Mouse (Mus musculus) intestine, embryonic 14.5 days (tissue): ENCODE measurements around the gene Tial1. TPM values are rescaled to one million over a fixed set of nuclear protein-coding genes. Genes with fewer than 3 reads are reported as not detected.

Source experiments
- ATAC-seq: fragments of 200-750 bp; cut with Nextera tagmentation; replicated peaks from 2 replicates; pipeline ENCODE4 v1.8.0; 2017; ENCODE audit warnings: low read depth, moderate number of reproducible peaks, moderate TSS enrichment, moderate library complexity; ENCODE audit not compliant: low FRiP score, low TSS enrichment
- DNase-seq: peaks from one replicate; pipeline ENCODE4 v3.0.0-alpha.2; 2018; ENCODE audit warnings: low spot score
- H3K27ac ChIP-seq: fragments of 300-500 bp; sonication (generic); 2 replicates; pipeline ENCODE4 v1.5.1; 2014; ENCODE audit warnings: low read depth, mild to moderate bottlenecking, control low read depth
- H3K27me3 ChIP-seq: fragments of 300-500 bp; sonication (generic); replicated peaks from 2 replicates; pipeline ENCODE4 v1.6.1; 2014; ENCODE audit warnings: low read length, control low read depth; ENCODE audit not compliant: control insufficient read depth, insufficient read depth
- H3K36me3 ChIP-seq: fragments of 300-500 bp; sonication (generic); 2 replicates; pipeline ENCODE4 v1.6.1; 2014; ENCODE audit warnings: low read length, control low read depth; ENCODE audit not compliant: control insufficient read depth, insufficient read depth
- H3K4me1 ChIP-seq: fragments of 300-500 bp; sonication (generic); replicated peaks from 2 replicates; pipeline ENCODE4 v1.6.1; 2014; ENCODE audit warnings: low read length, control low read depth, mixed read lengths; ENCODE audit not compliant: control insufficient read depth, insufficient read depth
- H3K4me2 ChIP-seq: fragments of 300-500 bp; sonication (generic); 2 replicates; pipeline ENCODE4 v1.6.1; 2014; ENCODE audit warnings: low read length
- H3K4me3 ChIP-seq: fragments of 300-500 bp; sonication (generic); 2 replicates; pipeline ENCODE4 v1.5.1; 2014; ENCODE audit warnings: low read depth, low read length, control low read depth, mixed read lengths
- H3K9ac ChIP-seq: fragments of 300-500 bp; sonication (generic); 2 replicates; pipeline ENCODE4 v1.6.1; 2014; ENCODE audit warnings: mild to moderate bottlenecking, low read length
- H3K9me3 ChIP-seq: fragments of 300-500 bp; sonication (generic); 2 replicates; pipeline ENCODE4 v1.6.1; 2016; ENCODE audit warnings: low read length, control low read depth; ENCODE audit not compliant: control insufficient read depth
- WGBS: fragments of 180-500 bp; shearing (Covaris S2); extraction: QIAGEN DNeasy Blood & Tissue Kit; methylation state at CpG from one replicate; pipeline ENCODE4 v1.1.7; 2014; 5-methylcytosine and 5-hydroxymethylcytosine counted together
- polyA plus RNA-seq: library from polyadenylated mRNA; unstranded; fragments of >200 nt; fragmentation: Nextera tagmentation; extraction: Ambion mirVana; gene quantifications from 2 replicates; pipeline ENCODE4 v1.2.1, GENCODE M21; 2014

Tial1 gene
- 35.8 and 38.1 TPM in 2 replicates for polyA plus RNA-seq

DNA sequence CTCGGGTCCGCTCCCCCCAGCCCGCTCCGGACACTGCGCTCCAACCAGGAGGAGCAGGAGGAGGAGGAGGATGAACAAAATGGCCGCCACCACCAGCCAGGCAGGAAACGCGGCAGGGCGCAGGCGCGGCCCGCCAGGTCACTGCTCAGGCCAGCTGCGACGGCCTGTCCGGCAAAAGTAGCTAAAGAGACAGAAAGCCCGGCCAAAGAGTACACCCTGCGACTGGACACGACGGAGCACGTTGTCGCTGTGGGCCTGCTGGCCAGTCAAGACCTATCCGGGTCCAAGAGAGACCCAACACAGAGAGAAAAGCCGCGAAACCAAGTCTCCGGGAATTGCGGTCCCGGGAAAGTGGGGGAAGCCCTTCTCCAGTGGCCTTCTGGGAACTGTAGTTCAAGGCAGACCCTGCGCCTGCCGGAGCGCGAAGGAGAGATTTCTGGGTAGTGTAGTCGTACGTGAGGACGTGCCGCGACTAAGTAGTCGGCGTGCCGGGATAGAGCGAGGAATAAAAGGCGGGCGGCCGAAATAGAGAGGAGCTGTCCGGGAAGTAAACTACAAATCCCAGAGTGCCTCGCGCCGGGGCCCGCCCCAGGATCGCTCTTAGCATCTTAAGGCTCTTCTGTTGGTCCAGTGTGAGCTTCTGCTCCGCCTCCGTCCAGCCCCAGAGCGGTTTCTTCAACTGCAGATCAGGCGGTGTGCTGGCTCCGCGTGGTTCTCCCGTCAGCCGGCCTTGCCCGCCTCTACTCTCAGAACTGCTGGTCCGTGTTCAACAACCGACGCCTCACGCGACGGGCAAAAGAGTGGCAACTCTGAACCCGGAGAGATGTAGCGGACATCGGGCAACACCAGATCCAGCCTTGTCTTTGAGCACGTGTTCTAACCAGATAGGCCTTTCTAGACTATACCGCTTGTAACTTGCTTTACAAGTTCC, at the start of gene Tial1:
TSS of gene Tial1 (minus strand) at position 433 of the 931 bp plus-strand sequence.
- peak within 1 kb of the TSS; percentile 95 for H3K27ac ChIP-seq
- peaks cover 12% of the 10 kb centered on the region; the same call in 1 of the 2 replicates for H3K4me1 ChIP-seq
- no peaks in the 10 kb centered on the region for H3K27me3 ChIP-seq
- peak within 1 kb of the TSS; percentile 90 for H3K4me2 ChIP-seq
- peak within 1 kb of the TSS; percentile 96 for H3K4me3 ChIP-seq
- under 1% methylated on average over 69 of the region's 69 CpGs for WGBS
- ATAC-seq (peak; percentile 99), DNase-seq (peak; percentile 98)
- H3K9ac ChIP-seq = peak within 1 kb of the TSS; percentile 85
- no peaks in the 10 kb centered on the region for H3K36me3 ChIP-seq
- no peaks in the 10 kb centered on the region for H3K9me3 ChIP-seq

DNA sequence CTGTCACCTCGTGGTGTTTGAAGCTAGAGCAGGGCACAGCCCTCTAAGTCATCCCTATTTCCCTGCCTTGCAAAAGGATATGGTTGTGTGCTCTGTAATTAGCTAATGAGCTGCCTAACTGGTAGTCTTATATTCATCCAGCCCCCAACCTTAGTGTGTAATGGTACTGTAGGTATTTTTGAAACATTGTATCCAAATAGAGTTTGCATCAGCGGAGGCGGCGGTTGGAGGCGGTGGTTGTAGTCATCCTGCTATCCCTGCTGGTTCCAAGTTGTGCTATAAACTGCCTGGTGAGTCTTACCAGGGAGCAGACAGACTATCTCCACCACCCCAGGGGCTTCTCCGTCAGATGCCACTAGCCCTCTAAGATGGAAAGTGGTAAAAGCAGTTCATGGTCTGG, 42.6 kb upstream of the Tial1 start:
- no peaks in the 10 kb centered on the region for H3K9me3 ChIP-seq
- no peak for DNase-seq
- no peak overlapping the region for H3K27ac ChIP-seq
- no peak overlapping the region for H3K4me3 ChIP-seq
- H3K27me3 ChIP-seq = no peaks in the 10 kb centered on the region
- WGBS = 83% methylated on average over 6 of the region's 6 CpGs
- H3K9ac ChIP-seq = no peak overlapping the region
- no peak for ATAC-seq
- H3K4me1 ChIP-seq = no peaks in the 10 kb centered on the region
- H3K4me2 ChIP-seq = no peak overlapping the region
- no peaks in the 10 kb centered on the region for H3K36me3 ChIP-seq

DNA sequence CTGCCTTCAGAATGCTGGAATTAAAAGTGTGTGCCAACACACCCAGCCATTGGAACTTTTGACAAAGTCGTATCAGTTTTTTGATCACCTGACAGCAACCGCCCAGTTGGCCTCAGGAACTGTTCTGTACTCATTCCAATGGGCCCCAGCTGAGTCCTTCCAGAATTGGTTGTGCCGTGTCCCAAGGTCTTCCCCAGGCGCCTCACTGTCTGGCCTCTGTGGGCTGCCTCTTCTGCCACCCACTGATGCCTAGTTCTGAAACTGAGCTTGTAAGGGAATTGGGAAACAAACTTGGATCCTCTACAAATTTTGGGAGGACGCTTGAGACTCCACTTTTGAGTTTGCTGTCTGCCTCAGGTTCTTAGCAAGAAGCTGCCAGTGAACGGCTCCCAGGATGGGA, 38.3 kb upstream of the Tial1 start:
- WGBS = 80% methylated on average over 6 of the region's 6 CpGs
- no peaks in the 10 kb centered on the region for H3K36me3 ChIP-seq
- ATAC-seq = no peak
- H3K27me3 ChIP-seq = no peaks in the 10 kb centered on the region
- H3K27ac ChIP-seq = no peak overlapping the region
- no peaks in the 10 kb centered on the region for H3K4me1 ChIP-seq
- no peaks in the 10 kb centered on the region for H3K9me3 ChIP-seq
- no peak overlapping the region for H3K4me2 ChIP-seq
- no peak overlapping the region for H3K4me3 ChIP-seq
- no peak for DNase-seq
- H3K9ac ChIP-seq = no peak overlapping the region

DNA sequence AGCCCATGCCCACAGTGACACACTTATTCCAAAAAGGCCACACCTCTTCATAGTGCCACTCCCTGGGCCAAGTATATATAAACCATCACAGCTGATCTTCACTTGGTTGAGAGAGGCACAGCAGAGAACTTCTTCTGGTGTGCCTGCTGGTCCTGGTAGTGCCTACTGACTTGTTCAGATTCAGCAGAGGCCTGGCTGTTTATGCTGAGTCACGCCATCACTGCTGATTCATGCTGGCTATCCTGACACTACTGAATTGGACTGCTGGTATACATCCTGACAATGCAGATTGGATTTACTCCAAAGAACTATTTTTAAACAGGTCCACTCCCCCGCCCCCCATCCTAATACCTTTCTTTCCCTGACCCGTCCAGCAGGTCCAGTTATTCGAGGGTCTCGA, 33.0 kb upstream of the Tial1 start:
- WGBS = 92% methylated on average over 5 of the region's 5 CpGs
- DNase-seq (peak; percentile 46), ATAC-seq (no peak)
- H3K9me3 ChIP-seq = no peaks in the 10 kb centered on the region
- H3K27ac ChIP-seq = no peak overlapping the region
- H3K9ac ChIP-seq = no peak overlapping the region
- no peaks in the 10 kb centered on the region for H3K4me1 ChIP-seq
- no peak overlapping the region for H3K4me2 ChIP-seq
- H3K4me3 ChIP-seq = no peak overlapping the region
- no peaks in the 10 kb centered on the region for H3K36me3 ChIP-seq
- no peaks in the 10 kb centered on the region for H3K27me3 ChIP-seq

DNA sequence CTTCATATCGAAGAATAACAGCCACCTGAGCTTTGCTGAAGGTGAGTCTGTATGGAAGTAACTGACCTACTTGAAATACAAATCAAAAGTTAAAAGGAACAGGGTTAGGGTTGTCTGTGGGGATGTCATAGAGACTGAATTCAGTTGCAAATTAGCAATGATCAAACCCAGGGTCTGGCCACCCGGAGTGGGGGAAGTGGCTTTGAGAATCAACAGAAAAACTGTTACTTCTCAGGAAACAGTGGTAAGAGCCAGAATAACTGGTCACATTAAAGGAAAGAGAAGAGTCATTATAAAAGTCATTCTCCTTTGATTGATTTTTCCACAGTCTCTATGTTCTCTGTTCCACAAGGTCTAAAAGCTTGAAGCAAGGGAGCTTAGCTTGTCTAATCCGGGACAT, 27.5 kb upstream of the Tial1 start:
- WGBS = 92% methylated on average over 3 of the region's 3 CpGs
- ATAC-seq (no peak), DNase-seq (no peak)
- Histone ChIP-seq H3K27ac (no peak overlapping the region), H3K4me2 (no peak overlapping the region), H3K9ac (no peak overlapping the region), H3K9me3 (peaks cover 13% of the 10 kb centered on the region), H3K4me3 (no peak overlapping the region), H3K4me1 (no peaks in the 10 kb centered on the region), H3K36me3 (no peaks in the 10 kb centered on the region), H3K27me3 (no peaks in the 10 kb centered on the region)

DNA sequence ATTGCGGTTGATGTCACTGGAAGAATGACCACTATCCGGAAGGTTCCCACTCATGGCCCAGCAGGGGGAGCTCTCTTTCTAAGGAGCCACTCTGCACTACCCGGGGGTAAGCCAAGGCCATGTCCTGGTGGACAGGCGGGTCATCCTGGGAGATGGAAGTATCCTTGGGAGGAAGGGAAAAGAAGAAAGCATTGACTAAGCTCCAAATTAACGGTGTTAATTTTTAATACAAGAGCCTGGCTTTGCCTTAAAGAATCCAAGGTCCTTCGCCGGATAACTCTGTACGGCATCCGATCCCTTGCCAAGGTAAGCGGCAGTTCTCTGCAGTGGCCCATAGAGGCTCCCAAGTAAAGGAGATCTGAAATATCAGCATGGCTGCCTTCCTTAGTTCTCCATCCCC, 12.8 kb upstream of the Tial1 start:
- ATAC-seq (0 out of 2 replicates have a peak, but pooled peaks have one; percentile 53), DNase-seq (peak; percentile 65)
- 34% methylated on average over 10 of the region's 10 CpGs for WGBS
- no peaks in the 10 kb centered on the region for H3K4me1 ChIP-seq
- no peak overlapping the region for H3K4me3 ChIP-seq
- no peak overlapping the region for H3K4me2 ChIP-seq
- H3K9me3 ChIP-seq = 0 out of 2 replicates have a peak, but pooled peaks cover 5% of the 10 kb centered on the region
- no peaks in the 10 kb centered on the region for H3K36me3 ChIP-seq
- no peaks in the 10 kb centered on the region for H3K27me3 ChIP-seq
- no peak overlapping the region for H3K27ac ChIP-seq
- no peak overlapping the region for H3K9ac ChIP-seq

DNA sequence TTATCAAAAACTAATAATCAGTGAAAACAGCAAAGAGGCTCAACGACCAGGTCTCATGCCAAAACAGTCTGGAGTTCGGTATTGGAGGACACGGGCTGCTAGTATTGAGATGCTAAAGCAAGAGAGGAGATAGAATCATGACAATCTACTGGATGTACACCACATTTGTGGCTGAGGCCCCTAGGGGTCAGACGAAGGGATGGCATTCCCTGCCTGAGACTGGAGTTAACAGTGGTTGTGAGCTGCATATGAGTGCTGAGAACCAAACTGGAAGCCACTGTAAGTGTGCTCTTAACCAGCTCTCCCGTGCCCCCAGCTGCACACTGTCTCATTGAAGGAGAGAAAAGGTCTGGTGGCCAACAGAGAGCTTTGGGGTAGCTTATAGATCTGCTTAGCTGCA, 889 bp upstream of the Tial1 start:
- no peak for DNase-seq
- Histone ChIP-seq H3K27me3 (no peaks in the 10 kb centered on the region), H3K36me3 (no peaks in the 10 kb centered on the region), H3K4me3 (peak overlapping the region; percentile 96), H3K4me1 (peaks cover 12% of the 10 kb centered on the region; the same call in 1 of the 2 replicates), H3K9ac (peak overlapping the region; percentile 17), H3K4me2 (peak overlapping the region; percentile 51), H3K27ac (peak overlapping the region; percentile 47; the same call in 1 of the 2 replicates), H3K9me3 (no peaks in the 10 kb centered on the region)
- ATAC-seq = no peak
- 72% methylated on average over 5 of the region's 5 CpGs for WGBS

DNA sequence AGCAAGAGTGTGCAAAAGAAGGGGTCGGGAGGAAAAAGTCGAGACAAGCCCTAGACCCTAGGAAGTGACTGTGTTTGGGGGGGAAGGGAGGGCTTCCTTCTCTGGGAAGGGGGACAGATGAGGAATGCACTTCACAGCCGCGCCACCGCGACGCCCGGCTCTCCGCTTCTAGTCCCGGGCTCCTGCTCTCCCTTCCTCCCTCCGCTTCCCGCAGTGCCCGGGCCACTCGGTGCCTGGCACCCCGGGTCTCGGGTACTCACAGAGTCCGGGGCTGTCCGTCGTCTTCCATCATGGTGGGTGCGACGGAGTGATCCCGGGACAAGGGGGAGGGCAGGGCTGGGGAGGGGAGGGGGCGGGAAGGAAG, 670 bp downstream of the Tial1 start:
- Histone ChIP-seq H3K4me2 (peak overlapping the region; percentile 90), H3K9me3 (no peaks in the 10 kb centered on the region), H3K4me3 (peak overlapping the region; percentile 96), H3K27me3 (no peaks in the 10 kb centered on the region), H3K9ac (peak overlapping the region; percentile 85), H3K4me1 (peaks cover 16% of the 10 kb centered on the region; the same call in 1 of the 2 replicates), H3K36me3 (no peaks in the 10 kb centered on the region), H3K27ac (peak overlapping the region; percentile 95)
- WGBS = 0% methylated on average over 17 of the region's 23 CpGs
- DNase-seq = peak; percentile 85
- peak; percentile 37 for ATAC-seq
